Mouse (Mus musculus) kidney, adult 11 months (tissue): ENCODE data around the gene Taf6l.
"Not testable (repeated sequence)": the region's sequence is repeated elsewhere in the genome, so short reads cannot be mapped to it uniquely, and the experiment has no call there.

Experiments
- DNase-seq: peaks from one replicate; pipeline ENCODE4 v3.0.0; 2022

Gene Taf6l

DNA sequence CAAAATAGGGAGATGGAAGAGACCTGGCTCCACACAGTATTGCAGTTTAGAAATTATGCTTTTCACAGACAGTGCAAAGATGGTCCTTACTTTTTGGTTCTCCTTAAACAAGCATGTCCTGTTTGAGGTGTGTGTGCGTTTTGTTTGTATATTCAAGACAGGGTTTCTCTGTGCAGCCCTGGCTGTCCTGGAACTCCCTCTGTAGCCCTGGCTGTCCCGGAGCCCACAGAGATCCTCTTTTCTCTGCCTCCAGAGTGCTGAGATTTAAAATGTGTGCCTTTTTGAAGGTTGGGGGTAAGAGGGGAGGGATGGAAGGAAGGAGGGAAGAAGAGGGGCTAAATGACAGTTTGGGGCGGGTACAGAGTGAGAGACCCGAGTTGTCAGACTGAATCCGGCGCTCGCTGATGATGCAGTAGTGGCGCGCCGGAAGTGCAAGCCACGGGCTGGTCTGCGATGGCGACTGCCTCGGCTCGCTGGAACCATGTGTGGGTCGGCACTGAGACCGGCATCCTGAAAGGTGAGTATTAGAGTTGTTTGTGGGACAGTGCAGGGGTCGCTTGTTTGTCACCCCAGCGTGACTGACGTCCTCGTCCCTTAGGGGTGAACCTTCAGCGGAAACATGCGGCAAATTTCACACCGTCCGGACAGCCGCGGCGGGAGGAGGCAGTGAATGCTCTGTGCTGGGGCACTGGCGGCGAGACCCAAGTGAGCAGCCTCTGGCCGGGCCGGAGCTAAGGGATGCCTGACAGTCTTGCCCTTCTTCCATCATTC, 50.6 kb downstream of the Taf6l start, which contains the start of gene Wdr74:
Gene Wdr74, plus strand, starts transcription at position 439 of the 771 bp plus-strand sequence.
- peak; percentile 85 for DNase-seq

GRCm38 (mm10) chr19:8734334-8734733, 51.9 kb downstream of the Taf6l start:
- DNase-seq, result no peak

DNA sequence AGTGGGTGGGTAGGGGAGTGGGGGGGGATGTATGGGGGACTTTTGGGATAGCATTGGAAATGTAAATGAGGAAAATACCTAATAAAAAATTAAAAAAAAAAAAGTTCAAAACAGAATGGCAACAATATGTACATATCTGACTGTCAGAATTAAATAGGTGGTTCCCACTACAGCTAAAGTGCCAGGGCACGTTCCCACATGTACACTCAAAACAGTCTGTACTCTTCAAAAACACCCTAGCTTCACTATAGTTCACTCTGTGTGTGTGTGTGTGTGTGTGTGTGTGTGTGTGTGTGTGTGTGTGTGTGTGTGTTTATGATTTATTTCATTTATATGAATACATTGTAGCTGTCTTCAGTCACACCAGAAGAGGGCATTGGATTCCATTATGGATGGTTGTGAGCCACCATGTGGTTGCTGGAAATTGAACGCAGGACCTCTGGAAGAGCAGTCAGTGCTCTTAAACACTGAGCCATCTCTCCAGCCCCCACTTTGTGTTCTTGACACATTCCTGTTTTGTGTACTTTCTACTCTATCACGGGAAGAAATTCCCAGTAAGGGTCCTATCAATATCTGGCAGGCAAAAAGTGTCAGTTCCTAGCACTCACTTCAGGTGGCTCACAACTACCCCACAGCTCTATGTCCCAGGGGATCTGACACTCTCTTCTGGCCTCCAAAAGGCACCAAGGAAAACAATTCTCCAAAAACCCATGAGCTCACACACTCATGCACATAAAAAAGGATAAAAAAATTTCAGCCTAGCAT, 57.7 kb downstream of the Taf6l start:
- DNase-seq, result not testable (repeated sequence)

GRCm38 (mm10) chr19:8727495-8728114, 58.6 kb downstream of the Taf6l start:
- no peak for DNase-seq

DNA sequence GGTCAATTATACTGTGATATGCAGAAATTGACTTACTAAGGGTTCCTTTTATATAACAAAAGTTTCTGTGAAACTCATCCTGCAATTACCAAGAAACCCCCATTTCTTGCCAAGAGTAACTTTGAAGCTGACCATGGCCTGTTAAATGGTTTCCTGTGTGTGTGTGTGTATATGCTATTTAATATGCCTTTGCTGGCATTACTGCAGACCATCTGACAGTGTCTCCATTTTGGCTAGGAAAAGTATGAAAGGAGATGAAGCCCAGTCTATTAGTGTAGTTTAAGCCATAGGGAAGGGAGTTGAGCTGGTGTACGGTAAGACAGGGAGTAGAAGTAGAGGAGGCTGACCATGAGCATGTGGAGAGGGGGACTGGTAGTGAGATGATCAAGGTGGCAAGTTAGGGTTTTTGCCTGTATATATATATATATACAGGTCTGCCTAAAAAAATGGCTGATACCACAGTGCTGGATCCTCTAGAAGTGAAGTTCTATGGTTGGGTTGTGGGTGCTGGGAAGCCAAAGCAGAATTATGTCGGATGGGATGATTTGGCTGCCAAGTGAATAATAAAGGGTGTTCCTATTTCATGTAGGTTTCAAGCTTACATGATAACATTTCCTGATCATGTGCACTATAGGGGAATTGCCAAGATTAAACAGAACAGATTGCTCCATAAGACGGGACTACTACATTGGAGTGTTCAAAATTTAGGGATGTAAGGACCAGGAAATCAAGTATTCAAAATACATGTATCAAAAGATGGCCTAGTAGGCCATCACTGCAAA, 59.4 kb downstream of the Taf6l start:
- DNase-seq, result no peak

DNA sequence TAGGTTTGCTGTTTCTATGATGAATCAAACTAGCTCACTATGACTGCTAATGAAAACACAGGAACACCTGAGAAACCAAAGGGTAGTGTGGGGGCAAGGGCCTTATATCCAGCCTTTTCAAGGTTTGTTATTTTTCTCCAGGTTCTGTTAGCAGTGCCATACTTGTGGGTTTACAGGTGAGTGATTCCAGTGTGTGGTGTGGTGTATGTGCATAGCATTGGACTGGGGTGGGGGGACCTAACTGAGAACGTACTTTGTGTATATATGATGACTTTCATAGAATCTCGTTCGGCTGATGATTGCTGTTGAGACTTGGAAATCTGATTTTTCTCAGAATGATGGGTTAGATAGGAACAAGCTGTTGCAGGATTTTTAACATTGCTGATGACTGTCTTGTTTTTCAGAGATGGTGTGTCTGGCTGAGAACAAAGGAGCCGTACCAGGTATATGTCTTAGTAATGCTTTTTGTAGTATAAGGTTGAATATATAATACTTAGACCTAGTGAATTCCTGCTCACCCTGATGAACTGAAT, 61.1 kb downstream of the Taf6l start:
- no peak for DNase-seq
